Mouse (Mus musculus) Muller cell, postnatal 12 days (primary cell): Measurements from ENCODE around the gene Gbf1.
"Not testable (repeated sequence)": the region's sequence is repeated elsewhere in the genome, so short reads cannot be mapped to it uniquely, and the experiment has no call there.

Experiments
- DNase-seq: peaks from one replicate; pipeline ENCODE4 v3.0.0-alpha.2; 2015; ENCODE audit errors: inconsistent ontology term

Gene Gbf1

DNA sequence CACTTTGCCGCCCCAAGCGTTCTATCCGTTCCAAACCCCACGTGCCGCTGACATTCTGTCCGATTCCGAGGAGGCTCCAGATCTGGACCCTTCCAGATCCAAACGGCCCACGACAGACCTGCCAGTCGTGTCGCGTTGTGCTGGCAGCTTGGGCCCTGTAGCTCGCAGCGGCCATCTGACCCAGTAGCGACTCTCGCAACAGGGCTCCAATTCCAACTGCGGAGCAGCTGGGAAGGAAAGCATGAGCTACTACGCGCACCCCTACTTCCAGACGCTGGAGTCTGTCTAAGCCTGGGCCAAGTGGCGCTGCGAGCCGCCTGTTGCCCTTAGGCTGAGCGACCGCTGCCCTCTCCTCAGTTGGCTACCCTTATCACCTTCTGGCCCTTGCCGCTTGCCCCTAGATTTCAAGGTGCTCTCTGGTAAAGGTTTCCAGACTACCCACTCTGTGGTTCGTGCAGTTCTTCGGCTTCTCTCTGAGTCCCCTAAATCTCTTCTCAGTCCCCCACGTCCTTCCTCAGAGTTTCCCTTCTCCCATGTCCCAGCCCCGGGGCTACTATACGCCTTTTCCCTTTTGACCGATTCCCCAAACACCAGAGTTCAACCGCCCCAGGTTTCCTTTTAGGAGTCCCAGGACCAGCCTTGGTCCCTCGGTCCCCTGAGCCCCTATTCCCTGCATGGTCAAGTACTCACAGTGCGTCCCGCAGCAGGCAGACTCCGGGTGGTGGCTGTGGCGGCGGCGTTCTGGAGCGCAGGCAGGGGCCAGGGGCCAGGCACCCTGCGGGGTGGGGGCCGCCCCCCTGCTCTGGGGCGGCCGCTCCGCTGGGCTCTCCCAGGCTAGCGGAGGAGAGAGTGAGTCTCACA, 4.6 kb upstream of the Gbf1 start, which contains the start of gene Pitx3:
Pitx3 (minus strand) TSS at position 816 of the 861 bp plus-strand sequence.
- DNase-seq, result peak; percentile 27

DNA sequence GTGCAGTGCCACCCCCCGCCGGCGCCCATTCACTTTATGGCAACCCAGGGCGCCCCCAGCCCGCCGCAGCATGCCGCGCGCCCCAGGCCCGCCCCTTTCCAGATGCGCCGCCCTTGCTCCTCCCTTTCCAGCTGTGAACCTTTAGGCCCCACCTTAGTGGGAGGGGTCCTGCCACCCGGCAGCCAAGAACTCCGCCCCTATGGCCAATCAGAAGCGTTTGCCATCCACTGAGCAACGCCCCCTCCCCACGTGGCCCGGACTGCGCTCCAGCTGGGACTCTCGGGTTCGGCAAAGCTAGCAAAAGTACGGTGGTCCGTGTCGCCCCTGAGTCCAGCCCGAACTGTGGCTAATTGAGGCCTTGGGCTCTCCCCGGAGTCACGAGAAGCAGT, 3.9 kb upstream of the Gbf1 start:
- peak; percentile 87 for DNase-seq

DNA sequence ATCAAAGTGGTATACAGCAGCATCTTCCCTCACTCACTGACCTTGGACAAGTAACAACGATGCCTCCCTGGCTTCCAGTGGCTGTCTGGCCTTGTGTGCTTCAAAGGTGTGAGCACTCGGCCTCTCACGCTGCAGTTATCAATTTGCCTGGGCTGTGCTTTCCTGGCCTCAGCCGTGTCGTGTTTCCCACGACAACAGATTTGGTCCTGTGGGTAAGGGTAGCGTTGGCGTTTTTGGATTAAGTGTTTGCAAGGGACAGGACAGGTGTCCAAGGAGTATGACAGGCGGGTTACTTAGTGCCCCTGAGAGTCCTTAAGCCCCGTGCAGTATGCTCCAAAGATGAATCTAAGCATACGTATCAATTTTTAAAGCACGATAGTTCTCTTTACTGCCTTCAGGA, 3.2 kb upstream of the Gbf1 start:
- no peak for DNase-seq

DNA sequence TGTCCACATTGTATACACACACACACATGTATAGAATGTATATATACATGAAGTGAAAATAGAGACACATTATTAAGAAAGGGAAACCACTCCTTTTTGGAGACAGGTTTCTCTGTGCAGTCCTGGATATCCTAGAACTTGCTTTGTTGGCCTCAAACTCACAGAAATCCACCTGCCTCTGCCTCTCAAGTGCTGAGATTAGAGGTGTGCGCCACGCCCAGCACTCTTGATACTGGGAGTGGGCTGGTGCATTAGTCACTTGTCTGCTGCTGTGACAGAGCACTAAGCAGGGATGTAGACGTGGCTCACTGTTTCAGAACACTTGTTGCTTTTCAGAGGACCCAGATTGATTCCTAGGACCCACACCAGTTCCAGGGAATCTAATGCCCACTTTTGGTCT, 13.6 kb downstream of the Gbf1 start:
- DNase-seq, result no peak

DNA sequence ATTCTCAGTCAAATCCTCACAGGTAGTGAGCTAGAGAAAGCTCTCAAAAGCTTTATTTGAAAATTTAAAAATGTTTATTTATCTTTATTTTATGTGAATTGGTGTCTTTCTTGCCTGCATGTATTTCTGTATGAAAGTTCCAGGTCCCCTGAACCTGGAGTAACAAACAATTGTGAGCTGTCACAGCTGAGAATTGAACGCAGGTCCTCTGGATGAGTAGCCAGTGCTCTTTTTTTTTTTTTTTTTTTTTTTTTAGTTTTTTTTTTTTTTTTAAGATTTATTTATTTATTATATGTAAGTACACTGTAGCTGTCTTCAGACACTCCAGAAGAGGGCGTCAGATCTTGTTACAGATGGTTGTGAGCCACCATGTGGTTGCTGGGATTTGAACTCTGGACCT, 14.9 kb downstream of the Gbf1 start:
- DNase-seq, result not testable (repeated sequence)

DNA sequence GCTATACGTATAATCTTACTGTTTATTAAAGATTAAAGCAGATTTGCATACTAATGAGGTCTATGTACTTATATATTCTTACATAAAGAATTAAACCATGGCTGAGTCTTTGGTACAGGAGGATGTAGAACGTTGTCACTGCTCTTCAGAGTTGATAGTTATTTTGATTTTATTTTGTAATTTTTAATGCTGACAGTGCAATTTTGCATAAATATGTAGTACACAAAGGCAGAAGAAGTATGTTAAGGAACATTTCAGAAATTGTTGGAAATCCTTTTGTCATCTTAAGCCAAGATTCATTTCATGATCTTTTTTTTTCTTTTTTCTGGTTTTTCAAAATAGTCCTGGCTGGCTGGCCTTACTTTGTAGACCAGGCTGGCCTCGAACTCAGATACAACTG, 17.1 kb downstream of the Gbf1 start:
- DNase-seq, result no peak

DNA sequence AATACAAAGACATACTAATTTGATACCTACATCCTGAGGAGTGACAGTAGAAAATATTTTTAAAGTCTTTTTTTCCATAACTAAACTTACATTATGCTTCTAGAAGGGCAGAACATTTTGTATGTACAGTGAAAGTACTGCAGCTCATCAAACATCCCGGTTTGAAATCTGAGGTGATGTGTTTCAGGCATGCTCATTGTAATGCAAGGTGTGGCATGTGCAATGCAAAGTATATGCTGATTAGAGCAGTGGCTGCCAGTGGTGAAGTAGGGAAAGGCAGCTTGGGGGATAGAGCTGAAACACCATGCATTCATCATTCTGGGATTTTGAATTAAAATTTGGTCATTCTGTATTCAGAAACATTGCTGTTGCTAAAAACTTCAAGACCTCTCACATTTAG, 17.6 kb downstream of the Gbf1 start:
- DNase-seq, result no peak

DNA sequence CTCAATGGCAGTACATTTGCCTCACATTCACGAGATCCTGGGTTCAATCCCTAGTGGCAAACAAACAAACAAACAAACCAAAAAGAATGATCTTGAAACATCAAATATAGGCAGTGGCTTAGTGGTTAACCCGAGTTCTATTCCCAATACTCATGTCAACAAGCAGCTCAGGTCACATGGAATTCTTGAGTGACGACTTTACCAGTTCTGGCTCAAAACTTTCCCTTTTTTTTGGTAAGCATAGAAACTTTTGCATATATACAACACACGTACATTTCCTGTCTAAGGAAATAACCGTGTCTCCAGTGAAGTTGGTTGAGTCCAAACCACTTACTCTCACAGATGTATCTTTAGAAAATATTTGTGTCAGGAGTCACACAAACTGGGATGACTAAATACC, 20.2 kb downstream of the Gbf1 start:
- no peak for DNase-seq

DNA sequence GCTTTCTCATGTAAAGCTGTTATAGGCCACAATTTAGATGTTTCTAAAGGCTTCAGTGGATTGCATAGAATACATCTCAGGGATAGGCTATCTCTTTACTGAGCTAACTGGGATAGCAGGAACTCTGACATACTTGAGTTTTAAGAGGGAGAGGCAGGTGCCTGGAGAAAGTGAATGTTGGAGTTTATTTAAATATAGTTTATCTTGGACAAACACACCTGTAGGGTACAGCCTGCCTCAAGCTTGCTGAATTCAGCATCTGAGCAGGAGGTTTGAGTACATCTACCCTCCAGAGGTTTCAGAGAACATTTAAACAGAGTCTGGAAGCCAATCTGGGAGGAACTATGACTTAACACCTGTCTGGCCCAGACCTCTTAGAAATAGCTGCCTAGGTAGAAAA, 22.9 kb downstream of the Gbf1 start:
- no peak for DNase-seq

DNA sequence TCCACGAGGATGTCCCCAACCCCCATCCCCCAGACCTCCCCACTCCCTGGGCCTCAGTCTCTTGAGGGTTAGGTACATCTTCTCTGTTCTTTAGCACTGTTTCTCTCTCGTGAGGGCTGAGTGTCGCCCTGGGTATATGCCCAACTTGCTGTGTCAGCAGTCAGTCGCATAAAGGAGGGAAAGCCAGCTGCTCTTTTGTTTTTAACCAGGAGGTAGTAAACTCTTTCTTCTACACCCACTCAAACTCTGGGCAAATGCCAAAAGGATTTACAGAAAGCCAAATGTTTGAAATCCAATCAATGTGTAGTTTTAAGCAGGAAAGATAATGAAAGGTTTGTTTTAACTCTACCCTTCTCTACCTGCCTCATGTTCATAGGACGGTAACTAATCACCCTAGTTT, 24.7 kb downstream of the Gbf1 start:
- DNase-seq, result peak; percentile 48

DNA sequence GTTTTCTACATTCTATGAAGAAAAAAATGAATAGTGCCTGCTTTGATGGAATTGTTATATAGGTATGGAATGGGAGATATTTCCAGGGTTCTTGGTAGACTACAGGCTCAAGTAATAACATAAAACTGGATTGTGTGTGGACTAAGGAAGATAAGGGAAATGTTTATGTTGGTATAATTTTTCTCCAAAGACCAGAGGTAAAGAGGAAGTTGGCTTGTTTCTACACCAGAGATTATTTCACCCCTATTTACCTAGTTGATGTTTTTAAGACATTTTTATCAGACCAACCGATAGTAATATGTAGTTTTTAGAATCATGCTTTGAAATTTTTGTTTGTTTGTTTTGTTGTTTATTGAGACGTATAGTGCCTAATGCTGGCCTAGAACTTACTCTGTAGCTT, 28.0 kb downstream of the Gbf1 start:
- no peak for DNase-seq

DNA sequence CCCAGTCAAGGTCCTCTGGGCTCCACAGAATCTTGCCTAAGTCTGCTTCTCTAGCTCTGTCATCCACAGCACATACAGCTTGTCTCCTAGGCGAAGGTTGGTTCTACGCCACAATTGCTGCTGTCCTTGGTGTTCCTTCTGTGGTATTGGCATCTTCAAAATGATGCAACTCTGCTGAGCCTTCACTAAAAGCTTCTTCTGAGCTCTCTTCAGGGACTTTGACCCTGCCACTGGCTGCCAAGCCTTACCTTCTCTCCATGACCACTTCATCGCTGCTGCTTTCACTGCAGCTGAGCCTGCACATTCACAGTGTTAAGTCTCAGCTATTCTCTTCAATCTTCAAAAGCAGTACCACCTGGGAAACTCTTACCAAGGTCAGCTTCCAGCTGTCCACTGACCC, 29.9 kb downstream of the Gbf1 start:
- DNase-seq, result no peak

DNA sequence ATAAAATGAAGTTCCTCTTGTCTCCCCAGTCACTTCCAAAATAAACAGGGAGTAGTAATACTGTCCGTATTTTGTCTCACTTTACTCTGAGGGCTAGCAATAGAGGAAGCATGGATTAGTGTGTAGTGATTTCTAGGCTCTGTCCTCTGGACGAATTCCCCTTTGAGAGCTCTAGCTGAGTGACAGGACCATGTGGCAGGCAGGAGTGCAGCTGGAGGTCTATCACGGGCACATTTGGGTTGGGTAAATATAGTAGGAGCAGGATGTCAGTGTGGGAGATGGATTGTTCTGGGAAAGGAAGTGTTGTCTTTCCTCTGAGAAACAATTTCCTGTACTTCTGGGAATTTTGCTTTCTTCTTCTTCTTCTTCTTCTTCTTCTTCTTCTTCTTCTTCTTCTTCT, 34.3 kb downstream of the Gbf1 start:
- DNase-seq, result no peak

DNA sequence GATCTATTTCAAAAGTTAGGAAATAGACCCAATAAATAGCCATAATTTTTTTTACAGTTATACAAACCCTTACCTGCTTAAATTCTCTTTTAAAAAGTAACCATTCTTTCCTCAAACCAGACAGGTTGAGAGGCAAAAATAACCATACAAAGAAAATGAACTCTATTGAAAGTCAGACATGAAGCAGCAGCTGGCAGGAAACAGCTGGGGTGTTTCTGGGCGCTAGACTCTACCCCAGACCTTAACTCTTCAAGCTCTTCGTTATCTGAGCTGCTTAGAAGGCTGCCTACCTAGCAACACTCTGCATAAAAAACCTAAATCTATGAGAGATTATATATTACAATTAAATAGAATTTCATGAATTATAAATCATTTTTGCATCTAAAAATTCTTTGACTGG, 34.9 kb downstream of the Gbf1 start:
- no peak for DNase-seq

DNA sequence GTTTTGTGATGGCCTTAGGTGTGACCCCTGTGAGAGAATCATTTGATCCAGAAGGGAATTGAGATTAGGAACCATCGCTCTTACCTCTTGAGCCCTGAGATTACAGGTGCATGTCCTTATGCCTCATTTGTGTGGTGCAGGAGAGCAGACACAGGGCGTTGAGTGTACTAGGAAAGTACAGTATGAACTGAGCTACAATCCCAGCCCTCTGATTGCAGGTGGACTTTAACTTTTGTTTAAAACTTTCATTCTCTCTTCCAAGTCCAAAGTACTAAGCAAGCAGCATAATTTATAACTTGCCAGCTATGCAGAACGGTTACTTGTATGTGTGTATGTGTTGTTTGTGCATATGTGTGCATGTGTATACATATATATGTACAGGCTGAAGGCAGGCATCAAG, 46.0 kb downstream of the Gbf1 start:
- DNase-seq, result no peak

DNA sequence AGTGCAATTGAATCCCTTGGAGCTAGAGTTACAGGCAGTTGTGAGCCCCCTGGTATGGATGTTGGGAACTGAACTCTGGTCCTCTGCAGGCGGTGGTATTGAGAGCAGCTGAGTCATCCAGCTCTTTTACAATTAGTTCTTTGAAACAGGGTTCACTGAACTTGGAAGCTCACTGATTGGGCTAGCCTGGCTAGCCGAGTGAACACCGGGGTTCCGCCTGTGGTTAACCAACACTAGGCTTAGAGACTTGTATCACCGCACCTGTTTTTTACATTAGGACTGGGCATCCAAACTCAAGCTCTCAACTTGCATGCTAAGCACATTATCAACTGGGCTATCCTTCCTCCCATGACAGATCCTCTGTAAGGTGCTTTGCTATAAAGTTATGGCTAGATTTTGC, 46.6 kb downstream of the Gbf1 start:
- DNase-seq, result peak; percentile 74

DNA sequence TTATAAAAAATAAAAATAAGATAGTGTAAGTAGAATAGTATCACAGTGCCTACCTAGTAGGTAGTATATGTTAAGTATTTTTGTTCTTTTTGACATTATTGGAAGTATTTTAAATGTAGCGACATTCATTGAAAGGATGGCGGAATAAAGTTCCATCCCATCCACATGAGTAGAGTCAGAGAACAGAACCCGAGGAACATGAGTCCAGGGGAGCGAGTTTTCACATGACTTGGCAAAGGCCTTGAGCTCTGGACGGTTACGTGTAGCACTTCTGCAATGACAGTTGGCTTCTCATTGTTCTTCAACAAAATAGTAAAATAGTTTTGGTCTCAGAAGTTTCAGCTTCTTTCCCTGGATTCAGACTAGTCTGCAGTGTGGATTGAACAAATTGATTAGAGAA, 51.9 kb downstream of the Gbf1 start:
- no peak for DNase-seq

DNA sequence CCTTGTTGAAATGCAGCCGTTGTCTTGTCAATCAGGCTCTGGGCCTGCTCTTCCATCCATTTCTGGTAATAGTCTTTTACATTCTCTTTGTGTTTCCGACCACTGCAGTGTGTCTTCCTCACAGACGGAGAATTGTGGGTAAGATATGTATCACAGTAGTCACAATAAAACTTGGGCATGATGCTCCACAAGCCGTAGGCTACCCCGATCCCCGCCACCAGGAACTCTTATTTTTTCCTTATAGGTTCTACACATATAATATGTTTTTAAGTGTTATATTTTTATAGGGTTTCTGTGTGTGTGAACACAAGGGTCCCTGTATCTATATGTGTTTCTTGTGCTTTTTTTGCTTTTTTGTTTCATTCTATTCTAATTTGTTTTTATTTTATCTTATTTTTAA, 53.4 kb downstream of the Gbf1 start:
- no peak for DNase-seq

DNA sequence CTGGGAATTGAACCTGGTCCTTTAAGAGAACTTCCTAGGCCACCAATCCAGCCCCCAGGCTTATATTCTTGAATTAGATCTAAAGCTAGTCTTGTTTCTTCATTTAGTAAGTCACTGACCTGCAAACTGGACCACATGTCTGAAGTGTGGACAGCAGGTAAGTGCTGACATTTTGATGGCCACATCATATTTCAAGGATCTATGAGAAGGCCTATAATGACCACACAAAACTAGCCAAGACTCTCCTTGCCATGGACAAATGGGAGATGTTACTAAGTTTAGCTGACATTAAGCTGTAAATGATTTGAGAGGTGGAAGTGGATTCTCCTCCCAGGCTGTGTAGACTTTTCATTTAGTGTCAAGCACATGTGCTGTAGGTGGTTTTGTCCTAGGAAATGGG, 58.6 kb downstream of the Gbf1 start:
- DNase-seq, result no peak

DNA sequence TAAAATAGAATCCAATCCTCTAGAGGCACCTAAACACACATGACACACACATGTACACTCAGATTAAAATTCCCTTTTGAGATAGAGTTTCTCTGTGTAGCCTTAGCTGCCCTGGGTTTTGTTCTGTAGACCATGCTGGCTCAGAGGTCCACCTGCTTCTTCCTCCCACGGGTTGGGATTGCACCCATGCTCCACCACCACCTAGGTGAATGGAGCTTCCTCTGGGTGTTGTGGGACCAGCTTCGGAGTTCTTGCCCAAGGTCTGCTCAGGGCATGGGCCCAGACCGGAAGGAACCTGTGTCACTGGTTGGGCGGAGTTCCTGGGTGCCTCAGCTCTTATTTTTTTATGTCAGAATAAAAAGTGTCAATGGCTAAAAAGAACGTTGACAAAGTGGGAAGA, 62.2 kb downstream of the Gbf1 start:
- DNase-seq, result no peak

DNA sequence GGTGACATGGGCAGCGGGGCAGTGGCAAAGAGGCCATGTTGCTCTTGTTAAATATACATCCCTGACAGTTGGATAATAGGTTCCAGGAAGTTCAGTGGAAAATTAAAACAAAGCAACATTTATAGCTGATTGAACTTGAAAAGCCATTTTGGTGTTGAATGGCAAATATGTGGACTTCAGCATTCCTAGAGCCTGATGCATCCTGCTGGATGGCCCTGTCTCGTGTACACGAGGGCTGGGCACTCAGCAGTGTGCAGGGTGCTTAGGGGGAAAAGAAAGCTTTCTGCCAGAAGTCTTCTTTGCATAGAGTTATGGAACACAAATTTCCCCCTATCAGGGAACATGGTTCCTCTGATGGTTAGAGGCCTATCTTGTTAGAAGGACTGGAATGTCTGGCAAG, 63.1 kb downstream of the Gbf1 start:
- peak; percentile 94 for DNase-seq

DNA sequence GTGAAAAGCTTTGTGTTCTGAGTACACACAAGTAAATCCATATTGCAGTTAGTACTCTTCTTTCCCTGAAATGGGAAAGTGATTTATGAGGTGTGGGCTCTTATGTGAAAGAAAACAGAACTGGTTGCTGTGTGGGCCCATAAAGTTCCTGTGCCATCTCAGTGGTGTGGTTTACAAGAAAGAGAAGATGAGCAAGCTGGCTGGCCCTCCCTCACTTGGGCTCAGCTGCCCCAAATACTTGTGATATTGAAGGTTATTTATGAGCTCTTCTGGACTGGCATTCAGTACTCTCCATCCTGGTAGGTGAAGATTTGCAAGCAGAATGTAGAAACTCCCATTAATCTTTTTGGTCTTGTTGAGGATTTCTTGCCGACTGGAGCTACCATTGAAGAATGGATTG, 64.4 kb downstream of the Gbf1 start:
- no peak for DNase-seq

DNA sequence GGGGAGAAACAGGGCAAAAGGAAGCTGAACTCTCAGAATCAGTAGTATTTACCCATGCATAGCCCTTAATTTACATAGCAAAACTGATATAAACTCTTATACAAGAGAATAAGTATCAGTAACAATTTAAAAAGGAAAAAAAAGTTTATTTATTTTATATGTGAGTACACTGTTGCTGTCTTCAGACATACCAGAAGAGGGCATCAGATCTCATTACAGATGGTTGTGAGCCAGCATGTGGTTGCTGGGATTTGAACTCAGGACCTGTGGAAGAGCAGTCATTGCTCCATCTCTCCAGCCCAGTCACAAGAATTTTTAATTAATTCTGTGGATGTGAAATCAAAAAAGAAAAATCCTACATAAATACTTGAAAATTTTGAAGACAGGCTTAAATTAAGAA, 65.0 kb downstream of the Gbf1 start:
- DNase-seq, result not testable (repeated sequence)

DNA sequence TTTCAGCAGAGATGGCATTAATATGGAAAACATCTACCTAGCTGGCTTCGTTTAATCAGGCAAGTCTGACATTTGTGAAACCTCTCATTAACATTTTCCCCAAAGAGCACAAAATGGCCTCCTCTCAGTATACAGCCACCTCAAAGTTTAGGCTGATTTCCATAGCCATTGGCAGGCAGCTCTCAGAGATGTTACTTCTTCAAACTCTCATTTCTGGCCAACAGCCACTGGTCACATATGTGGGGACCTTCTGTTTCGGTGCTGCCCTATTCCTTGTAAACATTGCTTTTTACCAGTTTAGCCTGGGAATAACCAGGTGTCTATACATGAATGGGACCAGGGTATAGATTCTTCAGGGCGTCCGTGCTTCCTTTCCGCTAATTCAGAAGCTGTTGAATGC, 67.8 kb downstream of the Gbf1 start:
- DNase-seq, result no peak
